Mouse (Mus musculus) midbrain, embryonic 15.5 days (tissue): ENCODE results near the gene Pttg1. TPM values are rescaled to one million over a fixed set of nuclear protein-coding genes. Genes with fewer than 3 reads are reported as not detected.
A peak's percentile ranks its signal among the peaks of the same experiment; 100 is the strongest.

ENCODE experiments used
- ATAC-seq: fragments of 200-750 bp; cut with Nextera tagmentation; replicated peaks from 2 replicates; pipeline ENCODE4 v1.8.0; 2017; ENCODE audit warnings: moderate TSS enrichment
- H3K27ac ChIP-seq: fragments of 300-500 bp; sonication (generic); 2 replicates; pipeline ENCODE4 v1.5.1; 2015; ENCODE audit warnings: mild to moderate bottlenecking, inconsistent platforms
- H3K27me3 ChIP-seq: fragments of 300-500 bp; sonication (generic); replicated peaks from 2 replicates; pipeline ENCODE4 v1.6.1; 2015; ENCODE audit warnings: inconsistent platforms
- H3K36me3 ChIP-seq: fragments of 300-500 bp; sonication (generic); replicated peaks from 2 replicates; pipeline ENCODE4 v1.6.1; 2015; ENCODE audit warnings: inconsistent platforms
- H3K4me1 ChIP-seq: fragments of 300-500 bp; sonication (generic); 2 replicates; pipeline ENCODE4 v1.6.1; 2015; ENCODE audit warnings: inconsistent platforms
- H3K4me2 ChIP-seq: fragments of 300-500 bp; sonication (generic); 2 replicates; pipeline ENCODE4 v1.6.1; 2015; ENCODE audit warnings: inconsistent platforms, mild to moderate bottlenecking, moderate library complexity
- H3K4me3 ChIP-seq: fragments of 300-500 bp; sonication (generic); 2 replicates; pipeline ENCODE4 v1.5.1; 2015; ENCODE audit warnings: mild to moderate bottlenecking, inconsistent platforms
- H3K9ac ChIP-seq: fragments of 300-500 bp; sonication (generic); 2 replicates; pipeline ENCODE4 v1.6.1; 2015; ENCODE audit warnings: mild to moderate bottlenecking, inconsistent platforms
- H3K9me3 ChIP-seq: fragments of 300-500 bp; sonication (generic); 2 replicates; pipeline ENCODE4 v1.6.1; 2016; ENCODE audit warnings: inconsistent platforms
- WGBS: fragments of 180-500 bp; shearing (Covaris S2); methylation state at CpG from one replicate; pipeline ENCODE4 v1.1.7; 2015; ENCODE audit warnings: mixed read lengths; 5-methylcytosine and 5-hydroxymethylcytosine counted together
- polyA plus RNA-seq: library from polyadenylated mRNA; unstranded; fragments of >200 nt; fragmentation: Nextera tagmentation; extraction: Ambion mirVana; gene quantifications from 2 replicates; pipeline ENCODE4 v1.2.1, GENCODE M21; 2015

Pttg1 gene
- polyA plus RNA-seq, 1 experiment from 2014 or later: 37.4 TPM

DNA sequence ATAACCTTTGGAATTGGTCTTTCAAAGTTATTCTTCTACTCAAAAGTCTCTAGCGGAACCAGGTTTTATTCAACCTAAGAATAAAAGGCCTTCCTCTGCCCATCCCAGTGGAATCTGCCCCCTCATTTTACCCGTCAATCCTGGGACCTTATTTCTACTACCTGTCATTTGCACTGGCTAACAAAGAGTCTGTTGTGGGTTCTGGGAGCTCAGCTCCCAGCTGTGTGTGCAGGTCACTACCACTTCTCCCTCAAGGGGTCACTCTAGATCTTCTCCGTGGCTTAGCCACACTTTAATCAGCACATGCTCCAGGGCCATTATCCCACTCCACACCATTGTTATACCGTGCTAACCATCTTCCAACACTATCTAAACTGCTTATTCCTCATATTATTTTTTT is 26.8 kb downstream of the Pttg1 start:
- H3K27ac ChIP-seq: no peak overlapping the region
- no peak overlapping the region for H3K4me3 ChIP-seq
- no peaks in the 10 kb centered on the region for H3K9me3 ChIP-seq
- H3K27me3 ChIP-seq: no peaks in the 10 kb centered on the region
- H3K4me2 ChIP-seq: no peak overlapping the region
- no peaks in the 10 kb centered on the region for H3K36me3 ChIP-seq
- no peaks in the 10 kb centered on the region for H3K4me1 ChIP-seq
- H3K9ac ChIP-seq: no peak overlapping the region
- WGBS: 39% methylated on average over 4 of the region's 4 CpGs
- ATAC-seq: no peak

DNA sequence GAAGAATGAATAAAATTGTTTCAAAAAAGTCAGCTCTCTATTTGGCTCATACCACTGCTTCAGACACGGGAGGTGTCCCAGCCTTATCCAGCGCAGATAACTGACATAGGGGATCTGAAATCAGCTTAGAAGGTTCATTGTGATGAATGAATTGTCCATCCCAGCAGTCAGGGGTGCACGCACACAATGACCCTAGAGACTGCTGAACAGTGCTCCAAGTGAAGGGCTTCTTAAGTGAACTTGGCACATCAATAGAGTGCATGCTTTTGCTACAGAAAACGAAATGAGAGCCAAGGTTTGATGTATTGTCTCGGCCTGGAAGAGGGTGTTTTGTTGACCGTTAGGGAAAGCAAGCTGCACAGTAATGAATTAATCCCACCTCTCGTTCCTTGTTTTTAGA is 29.4 kb downstream of the Pttg1 start:
- no peaks in the 10 kb centered on the region for H3K9me3 ChIP-seq
- H3K9ac ChIP-seq: no peak overlapping the region
- no peak for ATAC-seq
- no peaks in the 10 kb centered on the region for H3K4me1 ChIP-seq
- H3K27ac ChIP-seq: no peak overlapping the region
- no peak overlapping the region for H3K4me2 ChIP-seq
- 20% methylated on average over 7 of the region's 7 CpGs for WGBS
- no peaks in the 10 kb centered on the region for H3K27me3 ChIP-seq
- H3K36me3 ChIP-seq: no peaks in the 10 kb centered on the region
- no peak overlapping the region for H3K4me3 ChIP-seq

DNA sequence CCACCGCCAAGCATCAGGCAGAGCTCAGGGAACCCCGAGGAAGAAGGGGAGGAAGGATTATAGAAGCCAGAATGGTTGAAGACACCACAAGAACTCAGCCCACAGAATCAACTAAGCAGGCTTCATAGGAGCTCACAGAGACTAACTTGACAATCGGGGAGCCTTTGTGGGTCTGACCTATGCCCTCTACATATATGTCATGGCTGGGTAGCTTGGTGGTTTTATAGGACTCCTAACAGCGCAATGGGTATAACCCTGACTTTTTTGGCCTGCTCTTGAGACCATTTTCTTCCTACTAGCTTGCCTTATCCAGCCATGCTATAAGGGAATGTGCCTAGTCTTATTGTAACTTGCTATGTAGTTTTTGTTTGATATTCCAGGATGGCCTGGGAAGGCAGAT is 29.8 kb downstream of the Pttg1 start:
- Histone ChIP-seq H3K4me1 (no peaks in the 10 kb centered on the region), H3K27ac (no peak overlapping the region), H3K27me3 (no peaks in the 10 kb centered on the region), H3K9me3 (no peaks in the 10 kb centered on the region), H3K4me2 (no peak overlapping the region), H3K36me3 (no peaks in the 10 kb centered on the region), H3K9ac (no peak overlapping the region), H3K4me3 (no peak overlapping the region)
- no peak for ATAC-seq
- WGBS: 90% methylated on average over 4 of the region's 4 CpGs

DNA sequence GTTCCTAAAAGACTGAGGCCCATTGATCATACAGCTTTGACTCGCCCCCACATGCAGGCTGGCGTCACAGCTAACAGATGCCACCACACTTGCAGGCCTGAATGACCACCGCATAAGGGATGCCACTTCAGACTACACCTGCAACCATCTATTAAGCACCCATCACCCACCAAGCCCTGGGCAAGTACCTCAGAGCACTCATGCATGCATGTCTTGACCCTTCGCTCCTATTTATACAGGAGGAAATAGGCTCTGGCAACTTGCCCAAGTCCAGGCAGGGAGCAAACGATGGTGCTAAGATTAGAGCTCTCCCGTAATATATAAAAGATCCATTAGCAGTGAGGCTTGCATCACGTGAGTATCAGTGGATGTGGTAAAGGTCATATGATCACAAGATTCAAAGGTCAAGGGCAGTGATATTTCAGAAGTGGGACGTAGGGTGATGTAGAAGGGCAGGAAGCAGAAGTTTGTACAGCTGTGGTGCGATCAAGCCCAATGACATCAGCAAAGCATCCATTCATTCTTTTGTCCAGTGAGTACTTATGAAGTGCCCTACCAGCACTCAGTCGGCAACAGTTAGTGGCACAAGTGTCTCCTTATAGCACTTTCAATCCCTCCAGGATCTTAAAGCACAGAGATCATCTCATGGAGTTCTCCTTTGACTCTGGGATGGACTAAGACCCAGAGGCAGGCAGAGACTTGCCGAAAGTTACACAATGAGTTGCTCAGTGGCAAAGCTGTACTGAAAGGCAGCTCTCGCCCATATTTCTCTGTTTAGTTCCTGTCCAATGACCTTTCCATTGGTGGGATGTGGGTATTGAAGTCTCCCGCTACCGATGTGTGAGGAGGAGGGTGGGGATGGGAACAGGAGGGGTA is 30.7 kb downstream of the Pttg1 start:
- Histone ChIP-seq H3K27me3 (no peaks in the 10 kb centered on the region), H3K4me2 (no peak overlapping the region), H3K9me3 (no peaks in the 10 kb centered on the region), H3K36me3 (no peaks in the 10 kb centered on the region), H3K27ac (no peak overlapping the region), H3K4me3 (no peak overlapping the region), H3K9ac (no peak overlapping the region), H3K4me1 (no peaks in the 10 kb centered on the region)
- ATAC-seq: no peak
- WGBS: 80% methylated on average over 14 of the region's 14 CpGs

DNA sequence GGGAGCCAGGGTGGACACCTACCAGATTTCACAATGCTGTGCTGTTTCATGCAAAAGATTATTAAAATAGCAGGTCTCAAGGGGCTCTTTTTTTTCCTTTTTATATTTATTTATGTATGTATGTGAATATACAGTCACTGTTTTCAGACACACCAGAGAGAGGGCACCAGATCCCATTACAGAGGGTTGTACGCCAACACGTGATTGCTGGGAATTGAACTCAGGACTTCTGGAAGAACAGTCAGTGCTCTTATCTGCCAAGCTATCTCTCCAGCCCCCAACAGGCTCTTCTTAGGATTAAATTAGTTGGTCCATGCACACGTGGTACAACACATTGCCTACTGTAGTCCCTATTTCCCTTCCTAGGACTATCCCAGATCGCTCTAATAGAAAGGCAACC is 32.7 kb downstream of the Pttg1 start:
- no peak for ATAC-seq
- Histone ChIP-seq H3K9me3 (no peaks in the 10 kb centered on the region), H3K4me1 (no peaks in the 10 kb centered on the region), H3K36me3 (no peaks in the 10 kb centered on the region), H3K4me3 (no peak overlapping the region), H3K27me3 (no peaks in the 10 kb centered on the region), H3K9ac (no peak overlapping the region), H3K27ac (no peak overlapping the region), H3K4me2 (no peak overlapping the region)
- 85% methylated on average over 4 of the region's 4 CpGs for WGBS

DNA sequence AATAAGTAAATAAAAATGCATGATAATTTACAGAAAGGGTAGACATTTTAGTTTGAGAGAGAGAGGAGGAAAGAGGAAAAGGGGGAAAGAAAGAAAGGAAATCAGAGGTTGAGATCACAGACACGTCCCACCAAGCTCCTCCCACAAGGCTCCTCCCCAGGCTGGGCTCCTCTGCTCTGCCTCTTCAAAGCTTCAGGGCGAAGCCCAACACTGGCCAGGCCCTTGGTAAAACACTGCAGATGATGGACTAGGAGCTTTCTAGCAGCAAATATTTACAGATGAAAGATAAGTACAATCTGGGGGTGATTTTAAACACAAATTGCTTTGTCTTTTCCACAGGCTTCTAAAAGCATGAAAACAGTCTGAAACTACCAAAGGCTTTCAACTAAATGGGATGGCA is 33.3 kb downstream of the Pttg1 start:
- H3K4me2 ChIP-seq: no peak overlapping the region
- no peak overlapping the region for H3K4me3 ChIP-seq
- 61% methylated on average over 2 of the region's 2 CpGs for whole genome bisulfite sequencing
- no peaks in the 10 kb centered on the region for H3K4me1 ChIP-seq
- H3K9ac ChIP-seq: no peak overlapping the region
- H3K27ac ChIP-seq: no peak overlapping the region
- ATAC-seq: no peak
- H3K27me3 ChIP-seq: no peaks in the 10 kb centered on the region
- H3K36me3 ChIP-seq: no peaks in the 10 kb centered on the region
- no peaks in the 10 kb centered on the region for H3K9me3 ChIP-seq

DNA sequence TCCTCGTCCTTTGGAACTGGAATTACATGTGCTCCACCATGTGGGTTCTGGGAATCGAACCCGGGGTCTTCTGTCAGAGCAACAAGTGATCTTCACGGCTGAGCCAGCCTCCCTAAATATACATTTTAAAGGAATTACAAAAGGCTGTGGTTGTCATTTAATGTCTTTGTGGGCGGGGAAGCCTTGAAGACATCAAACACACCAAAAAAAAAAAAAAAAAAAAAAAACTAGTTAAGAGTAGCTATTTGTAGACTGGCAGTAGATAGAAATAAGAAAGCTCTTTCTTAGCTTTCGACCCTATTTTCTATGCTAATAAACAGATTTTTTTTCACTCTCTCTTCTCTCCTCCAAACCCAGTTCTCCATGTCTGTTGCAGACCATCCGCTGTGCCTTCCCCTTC is 36.9 kb downstream of the Pttg1 start:
- Histone ChIP-seq H3K4me3 (no peak overlapping the region), H3K27ac (no peak overlapping the region), H3K36me3 (no peaks in the 10 kb centered on the region), H3K4me2 (no peak overlapping the region), H3K9me3 (no peaks in the 10 kb centered on the region), H3K27me3 (no peaks in the 10 kb centered on the region), H3K4me1 (peaks cover 14% of the 10 kb centered on the region), H3K9ac (no peak overlapping the region)
- no peak for ATAC-seq
- WGBS: 87% methylated on average over 7 of the region's 7 CpGs

DNA sequence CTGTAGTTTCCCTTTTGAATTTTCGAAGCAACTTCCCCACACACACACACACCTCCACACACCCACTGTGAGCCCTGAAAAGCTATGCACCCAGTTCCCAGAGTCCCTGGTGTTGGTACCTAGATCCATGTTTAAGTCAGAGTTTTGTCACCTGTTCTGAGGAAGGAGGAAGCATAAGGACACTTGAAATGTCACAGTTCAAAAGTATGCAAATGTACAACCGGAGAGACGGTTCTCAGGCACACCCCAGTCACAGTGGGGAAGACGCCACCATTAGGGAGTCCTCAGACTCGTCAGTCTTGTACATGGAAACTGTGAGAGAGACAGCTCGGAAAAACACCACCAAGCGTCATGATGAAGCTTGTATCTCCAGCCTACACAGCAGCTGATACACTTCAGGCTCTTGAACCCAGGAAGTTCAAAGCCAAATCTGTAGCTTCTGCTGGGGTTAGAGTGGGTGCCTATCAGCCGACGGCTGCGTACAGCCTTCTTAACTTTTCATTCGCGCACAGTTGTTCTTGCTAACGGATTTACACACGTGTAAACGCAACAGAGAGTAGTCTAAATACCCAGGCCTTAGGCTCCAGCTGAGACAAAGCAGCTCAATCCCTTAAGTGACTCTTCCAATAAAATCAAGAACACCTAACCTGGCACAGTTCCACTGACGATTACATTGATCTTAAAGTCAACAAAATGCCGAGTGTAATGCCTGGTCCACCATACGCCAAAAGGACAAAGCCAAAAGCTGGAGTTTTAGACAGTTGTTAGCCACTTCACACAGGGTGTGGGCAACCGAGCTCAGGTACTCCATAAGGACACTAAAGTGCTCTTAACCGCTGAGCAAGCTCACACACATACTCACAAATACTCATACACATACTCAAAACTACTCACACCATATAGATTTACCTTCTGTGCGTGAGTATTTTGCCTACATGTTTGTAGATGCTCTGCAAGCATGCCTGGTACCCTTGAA is 37.6 kb downstream of the Pttg1 start:
- Histone ChIP-seq H3K9me3 (no peaks in the 10 kb centered on the region), H3K9ac (no peak overlapping the region), H3K4me1 (peaks cover 14% of the 10 kb centered on the region), H3K27ac (no peak overlapping the region), H3K4me3 (no peak overlapping the region), H3K36me3 (no peaks in the 10 kb centered on the region), H3K27me3 (no peaks in the 10 kb centered on the region), H3K4me2 (no peak overlapping the region)
- no peak for ATAC-seq
- 85% methylated on average over 21 of the region's 21 CpGs for WGBS

DNA sequence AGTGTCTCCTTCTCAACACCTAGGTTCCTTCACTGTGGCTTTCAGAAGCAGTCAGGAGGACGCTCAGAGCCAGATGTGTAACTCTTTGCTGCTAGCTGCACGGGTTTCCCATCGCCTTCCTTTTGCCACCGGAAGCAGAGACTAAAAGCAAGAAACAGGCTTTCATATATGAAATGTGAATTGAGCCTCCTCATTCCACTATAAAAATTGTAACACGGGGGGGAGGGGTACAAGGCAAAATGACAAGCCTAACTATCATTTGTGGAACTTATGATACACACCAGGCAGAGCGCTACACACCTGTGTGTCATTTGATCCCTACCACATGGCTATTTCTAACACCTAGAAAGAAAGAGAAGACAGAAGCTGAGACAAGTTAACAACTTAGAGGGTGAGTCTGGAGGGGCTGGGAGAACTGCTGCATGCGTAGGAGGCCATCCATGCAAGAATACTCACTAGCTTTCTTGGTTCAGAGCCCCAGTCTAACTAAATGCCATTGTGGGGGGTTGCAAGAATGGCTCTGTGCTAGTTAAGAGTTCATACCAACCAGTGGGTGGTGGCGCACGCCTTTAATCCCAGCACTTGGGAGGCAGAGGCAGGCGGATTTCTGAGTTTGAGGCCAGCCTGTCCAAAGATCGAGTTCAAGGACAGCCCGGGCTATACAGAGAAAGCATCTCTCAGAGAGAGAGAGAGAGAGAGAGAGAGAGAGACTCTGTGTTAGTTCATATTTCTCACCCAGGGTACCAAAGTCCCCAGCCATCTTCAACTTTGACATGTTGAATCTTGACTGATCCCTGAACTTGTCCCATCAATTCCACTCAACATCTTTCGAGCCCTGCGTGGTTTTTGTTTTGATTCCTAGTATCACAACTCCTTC is 38.8 kb downstream of the Pttg1 start:
- no peak for ATAC-seq
- H3K9me3 ChIP-seq: no peaks in the 10 kb centered on the region
- no peaks in the 10 kb centered on the region for H3K36me3 ChIP-seq
- H3K27me3 ChIP-seq: no peaks in the 10 kb centered on the region
- no peak overlapping the region for H3K4me2 ChIP-seq
- H3K27ac ChIP-seq: no peak overlapping the region
- peaks cover 14% of the 10 kb centered on the region for H3K4me1 ChIP-seq
- 94% methylated on average over 14 of the region's 14 CpGs for WGBS
- H3K9ac ChIP-seq: no peak overlapping the region
- H3K4me3 ChIP-seq: no peak overlapping the region

DNA sequence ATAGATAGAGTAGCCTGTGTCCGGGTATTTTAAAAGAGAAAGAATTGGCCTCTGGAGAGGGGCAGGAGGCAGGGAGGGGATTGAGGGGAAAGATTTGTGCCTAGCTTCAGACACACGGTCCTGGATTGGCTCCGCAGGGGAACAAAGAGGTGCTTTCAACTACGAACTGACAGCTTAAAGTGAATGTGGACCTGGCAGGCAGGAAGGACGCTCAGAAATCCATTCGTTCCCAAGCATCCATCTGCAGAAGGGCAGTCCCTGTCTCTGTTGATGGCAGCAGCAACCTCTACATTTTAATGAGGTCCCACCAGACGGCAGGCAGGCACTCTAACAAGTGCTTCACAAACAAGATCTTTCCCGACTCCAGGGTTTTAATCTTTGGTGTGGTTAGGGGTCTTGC is 40.3 kb downstream of the Pttg1 start:
- peak overlapping the region; percentile 34 for H3K4me3 ChIP-seq
- no peaks in the 10 kb centered on the region for H3K36me3 ChIP-seq
- 1% methylated on average over 8 of the region's 8 CpGs for WGBS
- H3K27me3 ChIP-seq: no peaks in the 10 kb centered on the region
- peak; percentile 86 for ATAC-seq
- peaks cover 14% of the 10 kb centered on the region for H3K4me1 ChIP-seq
- H3K27ac ChIP-seq: peak overlapping the region; percentile 79
- peak overlapping the region; percentile 67 for H3K4me2 ChIP-seq
- no peaks in the 10 kb centered on the region for H3K9me3 ChIP-seq
- H3K9ac ChIP-seq: peak overlapping the region; percentile 42

DNA sequence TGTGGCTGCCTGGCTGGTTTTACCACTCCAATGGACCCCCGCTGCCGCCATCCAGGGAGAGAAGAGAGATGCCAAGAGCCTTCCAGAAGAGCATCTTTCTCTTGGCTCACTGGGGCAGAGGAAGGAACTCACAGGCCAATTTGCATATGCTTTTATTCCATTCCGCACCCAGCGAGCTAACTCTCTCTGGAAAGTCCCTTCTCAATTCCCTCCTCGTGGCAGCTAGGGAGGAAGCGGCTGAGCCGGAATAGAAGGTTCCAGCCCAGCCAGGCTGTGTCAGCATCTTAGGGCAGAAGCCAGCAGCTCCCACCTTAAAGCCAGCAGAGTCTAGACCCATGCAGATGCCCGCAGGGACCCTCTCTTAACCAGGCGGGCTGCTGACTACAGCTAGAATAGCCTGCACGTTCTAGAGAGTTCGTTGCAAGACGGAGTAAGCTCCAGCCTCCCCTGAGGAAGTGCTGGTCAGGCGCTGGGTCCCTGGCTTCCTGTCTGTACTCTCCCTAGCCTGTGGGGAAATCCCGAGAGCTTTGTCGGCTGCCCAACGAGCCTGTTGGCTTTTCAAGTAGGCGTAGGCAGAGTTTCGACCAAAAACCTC is 40.9 kb downstream of the Pttg1 start:
- Histone ChIP-seq H3K9ac (peak overlapping the region; percentile 42), H3K4me3 (peak overlapping the region; percentile 34), H3K27me3 (no peaks in the 10 kb centered on the region), H3K36me3 (no peaks in the 10 kb centered on the region), H3K9me3 (no peaks in the 10 kb centered on the region), H3K4me2 (peak overlapping the region; percentile 67), H3K27ac (peak overlapping the region; percentile 79), H3K4me1 (peaks cover 14% of the 10 kb centered on the region)
- WGBS: under 1% methylated on average over 18 of the region's 18 CpGs
- peak; percentile 88 for ATAC-seq
